Mouse (Mus musculus): Measurements from ENCODE around the gene Zdhhc15. TPM values are rescaled to one million over a fixed set of nuclear protein-coding genes. Genes with fewer than 3 reads are reported as not detected.

Zdhhc15 gene
- polyA plus RNA-seq, 1 experiment: 0.23 TPM

DNA sequence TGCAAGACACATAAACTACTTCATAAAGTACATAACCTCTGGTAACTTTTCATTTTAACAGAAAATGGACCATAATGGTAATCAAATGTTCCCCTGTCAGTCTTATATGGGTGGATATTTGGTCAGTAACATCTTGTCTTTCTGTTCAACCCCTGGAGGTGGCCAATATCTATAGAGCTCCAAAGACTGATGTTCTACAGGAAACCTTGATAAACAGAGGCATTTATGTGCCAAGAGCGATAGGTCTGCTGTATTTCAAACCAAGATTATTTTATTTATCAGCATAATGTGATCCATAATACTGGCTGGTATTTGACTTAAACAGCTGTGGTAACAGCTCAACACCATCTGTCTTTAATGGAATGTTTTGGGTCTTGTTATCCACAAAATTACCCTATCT, 125.6 kb downstream of the Zdhhc15 start:
- TF ChIP-seq CTCF (IDR thresholded peaks at IDR 0.05; ENCODE audit: low read depth, low read length): no peak
- no peak for TF ChIP-seq POLR2A (IDR thresholded peaks at IDR 0.05; ENCODE audit: borderline replicate concordance, low read depth, low read length)
- Histone ChIP-seq H3K4me3 (ENCODE audit: insufficient read depth, low read length) (no peak overlapping the region), H3K27ac (ENCODE audit: insufficient read depth, low read depth, low read length) (no peak overlapping the region), H3K4me1 (ENCODE audit: control insufficient read depth, insufficient read depth, low read length) (no peaks in the 10 kb centered on the region)

- H3K27ac ChIP-seq (ENCODE audit: insufficient read depth, low read depth, low read length): no peak overlapping the region
- H3K4me1 ChIP-seq (ENCODE audit: control insufficient read depth, insufficient read depth, low read length): no peaks in the 10 kb centered on the region
- TF ChIP-seq CTCF (IDR thresholded peaks at IDR 0.05; ENCODE audit: low read depth, low read length): no peak
- TF ChIP-seq POLR2A (IDR thresholded peaks at IDR 0.05; ENCODE audit: borderline replicate concordance, low read depth, low read length): no peak
- H3K4me3 ChIP-seq (ENCODE audit: insufficient read depth, low read length): no peak overlapping the region
Observed at GRCm38 (mm10) chrX:104543919-104544595, 126.8 kb downstream of the Zdhhc15 start.

DNA sequence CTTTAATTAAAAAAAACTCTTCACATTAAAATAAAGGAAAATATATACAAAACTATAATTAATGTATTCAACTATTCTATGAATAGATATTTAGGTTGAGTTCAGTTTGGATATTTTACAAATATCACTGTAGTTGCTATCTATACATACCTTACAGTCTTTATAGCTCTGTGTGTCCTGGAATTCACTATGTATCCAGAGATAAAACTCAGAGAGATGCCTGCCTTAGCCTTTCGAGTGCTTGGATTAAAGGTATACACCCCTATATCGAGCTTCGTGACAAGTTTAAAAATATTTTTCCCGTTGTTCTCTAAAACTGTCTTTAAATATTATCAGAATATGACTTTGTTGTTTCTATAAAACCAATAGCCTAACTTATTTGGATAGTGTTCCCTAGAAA, 128.2 kb downstream of the Zdhhc15 start:
- no peak overlapping the region for H3K4me3 ChIP-seq (ENCODE audit: insufficient read depth, low read length)
- TF ChIP-seq POLR2A (IDR thresholded peaks at IDR 0.05; ENCODE audit: borderline replicate concordance, low read depth, low read length): no peak
- no peak for TF ChIP-seq CTCF (IDR thresholded peaks at IDR 0.05; ENCODE audit: low read depth, low read length)
- H3K4me1 ChIP-seq (ENCODE audit: control insufficient read depth, insufficient read depth, low read length): no peaks in the 10 kb centered on the region
- no peak overlapping the region for H3K27ac ChIP-seq (ENCODE audit: insufficient read depth, low read depth, low read length)

DNA sequence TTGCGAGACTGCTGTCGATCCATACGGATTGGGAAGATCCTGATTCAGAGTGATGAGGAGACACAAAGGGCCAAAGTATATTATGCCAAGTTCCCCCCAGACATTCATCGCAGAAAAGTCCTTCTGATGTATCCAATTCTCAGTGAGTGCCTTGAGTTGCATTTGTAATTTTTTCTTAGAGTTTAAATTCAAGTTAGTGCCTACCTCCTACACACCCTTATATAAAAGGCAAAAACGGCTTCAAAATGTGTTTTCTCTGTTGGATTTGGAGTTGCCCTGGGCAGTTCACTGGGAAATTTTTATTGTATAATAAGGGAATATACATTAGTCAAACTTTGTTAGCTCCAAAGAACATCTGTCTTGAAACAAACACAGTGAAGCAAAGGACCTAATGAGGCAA, 169.1 kb downstream of the Zdhhc15 start:
- Histone ChIP-seq H3K4me3 (ENCODE audit: insufficient read depth, low read length) (no peak overlapping the region), H3K27ac (ENCODE audit: insufficient read depth, low read depth, low read length) (no peak overlapping the region), H3K4me1 (ENCODE audit: control insufficient read depth, insufficient read depth, low read length) (no peaks in the 10 kb centered on the region)
- TF ChIP-seq CTCF (IDR thresholded peaks at IDR 0.05; ENCODE audit: low read depth, low read length) (no peak), POLR2A (IDR thresholded peaks at IDR 0.05; ENCODE audit: borderline replicate concordance, low read depth, low read length) (no peak)

DNA sequence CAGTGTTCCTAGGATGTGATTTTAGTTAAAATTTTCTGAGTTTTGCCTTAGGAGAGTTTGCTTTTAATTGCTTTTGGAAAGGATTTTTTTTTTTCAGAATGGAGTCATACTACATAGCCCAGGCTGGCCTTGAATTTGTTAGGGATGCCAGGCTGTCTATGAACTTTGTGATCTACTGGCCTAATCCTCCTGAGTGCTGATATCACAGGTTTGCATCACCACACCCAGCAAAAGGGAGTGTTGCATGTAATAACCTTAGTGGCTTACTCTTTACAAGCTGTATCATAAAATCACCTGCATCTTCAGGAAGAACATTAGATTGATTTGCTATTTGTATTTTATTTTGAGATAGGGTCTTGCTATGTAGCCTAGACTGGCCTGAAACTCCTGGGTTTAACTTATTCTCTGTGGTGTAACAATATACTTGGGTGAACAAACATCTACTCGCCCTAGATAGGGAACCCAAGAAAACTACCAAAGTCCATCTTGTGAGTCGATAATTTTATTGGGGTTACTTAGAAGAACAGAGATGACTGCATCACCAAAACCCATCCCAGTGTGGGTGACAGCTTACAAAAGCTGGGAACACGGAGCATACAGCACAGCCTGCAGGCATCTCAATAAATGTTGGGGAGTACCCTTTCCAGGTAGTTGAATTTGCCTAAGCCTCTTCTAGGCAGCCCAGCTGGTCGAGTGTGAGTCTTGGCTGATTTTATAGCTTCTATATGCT, 181.1 kb downstream of the Zdhhc15 start:
- H3K27ac ChIP-seq (ENCODE audit: insufficient read depth, low read depth, low read length): no peak overlapping the region
- TF ChIP-seq CTCF (IDR thresholded peaks at IDR 0.05; ENCODE audit: low read depth, low read length) (no peak), POLR2A (IDR thresholded peaks at IDR 0.05; ENCODE audit: borderline replicate concordance, low read depth, low read length) (no peak)
- peaks cover 7% of the 10 kb centered on the region for H3K4me1 ChIP-seq (ENCODE audit: control insufficient read depth, insufficient read depth, low read length)
- no peak overlapping the region for H3K4me3 ChIP-seq (ENCODE audit: insufficient read depth, low read length)

GRCm38 (mm10) chrX:104488870-104489467, 181.9 kb downstream of the Zdhhc15 start:
- TF ChIP-seq POLR2A (IDR thresholded peaks at IDR 0.05; ENCODE audit: borderline replicate concordance, low read depth, low read length) (no peak), CTCF (IDR thresholded peaks at IDR 0.05; ENCODE audit: low read depth, low read length) (no peak)
- Histone ChIP-seq H3K4me3 (ENCODE audit: insufficient read depth, low read length) (no peak overlapping the region), H3K27ac (ENCODE audit: insufficient read depth, low read depth, low read length) (peak overlapping the region; percentile 15; the same call in 1 of the 2 replicates)

GRCm38 (mm10) chrX:104488036-104488435, 182.8 kb downstream of the Zdhhc15 start:
- TF ChIP-seq CTCF (IDR thresholded peaks at IDR 0.05; ENCODE audit: low read depth, low read length) (no peak), POLR2A (IDR thresholded peaks at IDR 0.05; ENCODE audit: borderline replicate concordance, low read depth, low read length) (no peak)
- H3K4me3 ChIP-seq (ENCODE audit: insufficient read depth, low read length): peak overlapping the region; percentile 34; the same call in 1 of the 2 replicates
- H3K27ac ChIP-seq (ENCODE audit: insufficient read depth, low read depth, low read length): peak overlapping the region; percentile 76

More at GRCm38 (mm10) chrX:104488870-104489467, 181.9 kb downstream of the Zdhhc15 start:
- peaks cover 7% of the 10 kb centered on the region for H3K4me1 ChIP-seq (ENCODE audit: control insufficient read depth, insufficient read depth, low read length)

More at GRCm38 (mm10) chrX:104488036-104488435, 182.8 kb downstream of the Zdhhc15 start:
- peaks cover 7% of the 10 kb centered on the region for H3K4me1 ChIP-seq (ENCODE audit: control insufficient read depth, insufficient read depth, low read length)

Other genes with a start within 250 kb of the Zdhhc15 start
- gene Uprt, start 188.2 kb downstream of the Zdhhc15 start, polyA plus RNA-seq (2012; ENCODE audit: insufficient read depth, insufficient read length, missing spikeins): 17.4 and 24.5 TPM in 2 replicates
- gene Magee2, start 186.2 kb upstream of the Zdhhc15 start, polyA plus RNA-seq (2012; ENCODE audit: insufficient read depth, insufficient read length, missing spikeins): not detected in 2 replicates

All from bone marrow macrophage, adult 2 months (primary cell).